Mouse (Mus musculus): ENCODE measurements around the gene Dusp1. TPM values are rescaled to one million over a fixed set of nuclear protein-coding genes. Genes with fewer than 3 reads are reported as not detected.

Dusp1 gene
- polyA plus RNA-seq, 1 experiment from 2014 or later, result 28.8 TPM

DNA sequence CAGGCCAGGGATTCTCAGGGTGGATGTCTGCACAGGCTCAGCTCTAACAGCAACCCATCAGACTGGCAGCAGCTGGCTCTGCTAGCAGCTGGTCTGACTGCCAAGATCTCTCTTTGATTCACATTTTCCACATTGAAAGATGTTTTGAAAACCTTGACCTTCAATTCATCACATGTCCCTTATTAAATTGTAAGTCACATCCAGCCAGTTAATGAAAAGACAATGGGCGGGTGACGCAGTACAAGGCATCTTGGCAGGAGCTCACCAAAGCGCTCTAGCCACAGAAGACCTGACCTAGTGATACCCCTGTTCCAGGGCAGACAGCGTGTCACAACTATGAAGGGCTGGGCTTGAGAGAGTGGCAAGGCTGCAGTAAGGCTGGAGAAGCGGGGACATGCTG is 20.4 kb upstream of the Dusp1 start:
- Histone ChIP-seq H3K27ac (peak overlapping the region; percentile 91), H3K36me3 (peaks cover 50% of the 10 kb centered on the region), H3K9me3 (no peaks in the 10 kb centered on the region), H3K27me3 (ENCODE audit: insufficient read depth, poor library complexity, severe bottlenecking) (no peaks in the 10 kb centered on the region), H3K4me3 (no peak overlapping the region), H3K4me1 (peaks cover 77% of the 10 kb centered on the region)
- 92% methylated on average over 5 of the region's 5 CpGs for WGBS
- no peak for DNase-seq (ENCODE audit: low spot score)

DNA sequence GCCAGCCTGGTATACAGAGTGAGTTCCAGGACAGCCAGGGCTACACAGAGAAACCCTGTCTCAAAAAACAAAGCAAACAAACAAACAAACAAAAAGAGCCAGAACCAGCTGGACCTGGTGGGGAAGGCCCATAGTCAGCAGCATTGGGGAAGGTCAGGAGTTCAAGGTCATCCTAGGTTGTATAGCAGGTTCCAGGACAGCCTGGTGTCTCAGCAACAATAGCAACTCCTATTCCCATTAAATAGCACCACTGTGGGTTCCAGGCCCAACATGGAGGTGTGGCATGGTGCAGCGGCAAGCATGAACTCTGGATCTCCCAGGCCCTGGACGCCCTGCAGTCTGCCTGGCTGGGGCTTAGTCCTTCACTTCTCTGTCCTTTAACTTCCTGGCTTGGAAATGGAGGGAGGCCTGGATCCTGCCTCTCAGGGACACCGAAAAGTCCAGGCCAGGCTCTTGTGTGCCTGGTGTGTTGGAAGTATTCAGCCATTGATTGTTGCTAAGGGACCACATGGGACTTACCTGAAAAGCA is 19.0 kb upstream of the Dusp1 start:
- DNase-seq (ENCODE audit: low spot score), result no peak
- no peaks in the 10 kb centered on the region for H3K9me3 ChIP-seq
- H3K36me3 ChIP-seq, result peaks cover 51% of the 10 kb centered on the region
- no peak overlapping the region for H3K4me3 ChIP-seq
- H3K27ac ChIP-seq, result peak overlapping the region; percentile 56
- peaks cover 90% of the 10 kb centered on the region for H3K4me1 ChIP-seq
- H3K27me3 ChIP-seq (ENCODE audit: insufficient read depth, poor library complexity, severe bottlenecking), result no peaks in the 10 kb centered on the region
- WGBS, result 85% methylated on average over 3 of the region's 3 CpGs

DNA sequence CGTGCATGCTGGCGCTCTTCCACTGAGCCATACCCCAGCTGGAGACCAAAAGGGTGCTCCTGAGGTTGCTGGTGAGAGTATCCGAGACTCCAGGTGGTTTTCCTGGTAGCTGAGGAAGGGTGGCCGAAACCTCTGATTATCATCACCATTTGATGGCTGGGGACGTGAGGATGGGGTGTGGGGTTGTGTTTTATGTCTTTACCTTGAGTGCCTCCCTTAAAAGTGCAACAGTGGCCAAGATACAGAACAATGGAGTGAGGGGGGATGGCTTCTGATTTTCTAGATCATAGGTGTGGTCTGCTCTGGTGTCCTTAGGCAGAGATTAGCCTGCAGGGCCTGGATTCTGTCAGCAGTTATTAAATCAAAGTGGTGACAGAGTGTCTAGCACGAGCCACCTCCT is 17.5 kb upstream of the Dusp1 start:
- H3K27ac ChIP-seq, result peak overlapping the region; percentile 60

DNA sequence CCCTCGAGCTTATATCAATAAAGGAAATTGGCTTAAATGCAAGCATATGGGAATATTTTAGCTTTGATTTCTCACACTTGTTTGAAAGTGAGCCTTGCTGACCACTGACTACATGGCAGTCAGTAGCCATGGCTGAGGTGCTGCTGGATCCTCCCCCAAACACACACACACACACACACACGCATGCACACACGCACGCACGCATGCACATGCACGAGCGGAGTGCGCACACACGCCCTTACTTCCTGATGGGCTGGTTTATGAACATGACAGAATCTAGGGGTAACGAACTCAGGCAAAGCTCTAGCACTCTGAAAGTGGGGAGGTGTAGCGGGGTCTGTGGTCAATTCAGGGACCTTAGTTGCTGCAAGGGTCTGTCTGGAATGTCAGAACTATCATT is 16.8 kb upstream of the Dusp1 start:
- DNase-seq (ENCODE audit: low spot score), result no peak
- no peaks in the 10 kb centered on the region for H3K9me3 ChIP-seq
- H3K4me1 ChIP-seq, result peaks cover 94% of the 10 kb centered on the region
- H3K27me3 ChIP-seq (ENCODE audit: insufficient read depth, poor library complexity, severe bottlenecking), result no peaks in the 10 kb centered on the region
- peak overlapping the region; percentile 44; the same call in 1 of the 2 replicates for H3K27ac ChIP-seq
- H3K36me3 ChIP-seq, result peaks cover 65% of the 10 kb centered on the region
- WGBS, result 90% methylated on average over 11 of the region's 11 CpGs
- no peak overlapping the region for H3K4me3 ChIP-seq

More for the DNA sequence above, 17.5 kb upstream of the Dusp1 start:
- Histone ChIP-seq H3K9me3 (no peaks in the 10 kb centered on the region), H3K4me3 (no peak overlapping the region), H3K36me3 (peaks cover 63% of the 10 kb centered on the region), H3K4me1 (peaks cover 94% of the 10 kb centered on the region), H3K27me3 (ENCODE audit: insufficient read depth, poor library complexity, severe bottlenecking) (no peaks in the 10 kb centered on the region)
- WGBS, result 59% methylated on average over 6 of the region's 6 CpGs
- no peak for DNase-seq (ENCODE audit: low spot score)

DNA sequence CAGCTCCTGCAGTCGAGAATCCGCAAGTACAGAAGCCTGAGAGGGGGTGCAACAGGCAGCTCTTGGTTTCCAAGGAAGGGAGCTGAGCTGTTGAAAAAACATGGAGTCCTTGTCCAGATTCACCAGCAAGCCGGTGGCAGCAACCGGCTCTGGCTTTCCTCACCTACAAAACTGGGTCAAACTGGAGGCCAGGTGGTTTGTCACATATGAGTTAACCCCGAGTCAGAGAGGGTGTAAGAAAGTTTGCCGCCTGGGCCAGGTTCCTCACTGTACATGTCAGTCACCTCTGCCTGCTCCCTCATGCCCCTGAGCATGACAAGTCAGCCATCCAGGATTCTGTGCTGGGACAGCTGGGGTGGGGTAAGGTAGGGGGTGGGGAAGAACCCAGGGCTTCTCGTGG is 16.2 kb upstream of the Dusp1 start:
- Histone ChIP-seq H3K27ac (peak overlapping the region; percentile 44), H3K4me3 (no peak overlapping the region), H3K4me1 (peaks cover 91% of the 10 kb centered on the region), H3K9me3 (no peaks in the 10 kb centered on the region), H3K36me3 (peaks cover 63% of the 10 kb centered on the region), H3K27me3 (ENCODE audit: insufficient read depth, poor library complexity, severe bottlenecking) (no peaks in the 10 kb centered on the region)
- WGBS, result 70% methylated on average over 7 of the region's 7 CpGs
- DNase-seq (ENCODE audit: low spot score), result no peak

DNA sequence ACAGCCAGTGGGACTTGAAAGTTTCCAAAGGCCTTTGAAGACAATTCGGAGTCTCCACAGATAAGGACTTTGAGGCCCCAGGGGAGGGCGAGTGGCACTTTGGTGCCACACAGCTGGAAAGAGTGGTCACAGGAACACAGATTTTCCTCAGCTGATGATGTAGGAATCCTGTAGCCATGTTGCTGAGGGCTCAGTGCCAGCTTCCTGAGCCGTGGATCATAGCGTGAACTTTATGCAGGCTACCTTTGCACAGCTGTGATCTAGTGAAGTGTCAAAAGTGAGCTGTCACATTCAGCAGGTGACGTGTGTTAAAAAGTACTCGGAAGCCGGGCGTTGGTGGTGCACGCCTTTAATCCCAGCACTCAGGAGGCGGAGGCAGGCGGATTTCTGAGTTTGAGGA is 15.4 kb upstream of the Dusp1 start:
- WGBS, result 61% methylated on average over 11 of the region's 11 CpGs
- peaks cover 83% of the 10 kb centered on the region for H3K4me1 ChIP-seq

DNA sequence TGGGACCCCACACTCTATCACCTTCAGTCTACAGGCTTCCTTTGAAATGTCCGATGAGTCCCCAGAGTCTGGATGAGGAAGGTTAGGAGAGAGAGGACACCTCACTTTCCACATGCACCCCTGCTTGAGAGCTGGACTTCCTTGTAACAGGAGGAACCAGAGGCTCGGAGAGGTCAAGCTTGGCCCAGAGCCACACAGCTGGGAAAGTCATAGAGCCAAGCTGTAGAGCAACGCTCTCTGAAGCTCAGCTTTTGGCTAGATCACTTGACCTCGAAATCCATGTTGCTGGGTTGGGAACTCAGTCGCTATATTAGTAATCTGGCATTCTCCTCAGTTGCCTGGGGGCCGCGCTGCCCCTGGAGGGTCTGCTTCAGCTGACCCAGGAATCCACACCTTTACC is 14.9 kb upstream of the Dusp1 start:
- Histone ChIP-seq H3K36me3 (peaks cover 64% of the 10 kb centered on the region), H3K27me3 (ENCODE audit: insufficient read depth, poor library complexity, severe bottlenecking) (no peaks in the 10 kb centered on the region), H3K4me1 (peaks cover 79% of the 10 kb centered on the region), H3K27ac (peak overlapping the region; percentile 68), H3K9me3 (no peaks in the 10 kb centered on the region), H3K4me3 (no peak overlapping the region)
- WGBS, result 73% methylated on average over 7 of the region's 7 CpGs
- no peak for DNase-seq (ENCODE audit: low spot score)

More for the DNA sequence above, 15.4 kb upstream of the Dusp1 start:
- H3K27ac ChIP-seq, result peak overlapping the region; percentile 68
- H3K9me3 ChIP-seq, result no peaks in the 10 kb centered on the region
- peaks cover 62% of the 10 kb centered on the region for H3K36me3 ChIP-seq
- H3K27me3 ChIP-seq (ENCODE audit: insufficient read depth, poor library complexity, severe bottlenecking), result no peaks in the 10 kb centered on the region
- H3K4me3 ChIP-seq, result no peak overlapping the region
- DNase-seq (ENCODE audit: low spot score), result no peak

DNA sequence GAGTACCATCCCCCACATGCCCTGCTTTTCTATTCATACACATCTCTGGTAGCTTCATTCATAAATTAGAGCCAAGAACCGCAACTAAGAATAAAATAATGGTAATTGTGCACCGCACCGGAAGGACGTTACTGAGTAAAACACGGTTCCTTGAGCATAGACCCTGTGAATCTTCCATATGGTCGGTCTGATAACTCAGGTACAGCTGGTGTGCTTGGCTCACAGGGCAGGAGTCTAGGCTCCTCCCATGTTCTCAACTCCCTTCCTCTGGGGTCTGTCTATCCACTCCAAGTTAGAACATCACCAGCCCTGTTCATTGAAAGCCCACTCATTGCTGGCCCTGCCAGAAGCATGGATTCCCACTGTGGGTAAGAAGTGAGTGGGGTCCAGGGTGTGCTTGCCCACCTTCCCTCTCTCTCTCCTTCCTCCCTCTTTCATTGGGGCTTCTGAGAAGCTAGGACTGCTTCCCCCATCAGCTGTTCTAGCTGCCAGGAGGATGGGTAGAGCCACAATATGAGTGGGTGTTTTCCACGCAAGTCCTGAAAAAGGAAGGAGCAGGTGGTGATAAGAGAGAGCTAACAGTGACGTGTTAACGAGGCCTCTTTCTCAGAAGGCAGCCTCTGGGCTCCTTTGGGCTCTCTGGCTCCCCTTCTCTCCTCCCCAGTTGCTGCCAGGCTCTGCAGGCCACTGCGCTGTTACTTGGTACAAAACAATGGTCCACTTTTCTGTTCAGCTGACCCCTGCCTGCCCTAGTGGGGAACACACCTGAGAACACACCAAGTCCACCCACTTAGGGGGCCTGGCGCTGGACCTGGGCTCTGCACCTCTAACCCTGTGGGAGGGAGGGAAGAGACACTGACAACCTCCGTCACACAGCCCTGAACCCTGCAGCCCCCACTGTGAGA is 14.1 kb upstream of the Dusp1 start:
- Histone ChIP-seq H3K4me1 (peaks cover 78% of the 10 kb centered on the region), H3K27me3 (ENCODE audit: insufficient read depth, poor library complexity, severe bottlenecking) (no peaks in the 10 kb centered on the region), H3K9me3 (no peaks in the 10 kb centered on the region), H3K36me3 (peaks cover 62% of the 10 kb centered on the region), H3K4me3 (no peak overlapping the region), H3K27ac (peak overlapping the region; percentile 68)
- WGBS, result 67% methylated on average over 12 of the region's 12 CpGs
- DNase-seq (ENCODE audit: low spot score), result no peak

DNA sequence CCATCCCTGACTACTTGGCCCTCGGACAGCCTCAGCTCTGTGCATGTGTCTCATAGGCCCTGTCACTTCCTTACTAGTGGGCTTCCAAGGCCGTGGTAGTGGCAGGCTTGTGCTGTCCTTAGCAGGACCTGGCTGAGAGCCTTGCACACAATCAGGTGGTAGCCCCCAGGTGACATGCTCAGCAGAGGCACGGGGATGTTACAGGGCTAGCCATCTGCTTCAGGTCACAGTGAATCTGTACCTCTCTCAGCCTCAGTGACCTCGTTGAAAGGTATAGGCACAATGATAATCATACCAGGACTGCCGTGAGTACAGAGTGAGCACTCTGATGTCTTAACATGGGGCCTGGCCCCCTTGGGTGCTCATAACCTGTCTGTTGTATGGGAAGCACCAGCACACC is 12.8 kb upstream of the Dusp1 start:
- no peak for DNase-seq (ENCODE audit: low spot score)
- no peaks in the 10 kb centered on the region for H3K27me3 ChIP-seq (ENCODE audit: insufficient read depth, poor library complexity, severe bottlenecking)
- H3K27ac ChIP-seq, result no peak overlapping the region
- H3K4me3 ChIP-seq, result no peak overlapping the region
- H3K4me1 ChIP-seq, result peaks cover 78% of the 10 kb centered on the region
- peaks cover 65% of the 10 kb centered on the region for H3K36me3 ChIP-seq
- WGBS, result 84% methylated on average over 5 of the region's 5 CpGs
- no peaks in the 10 kb centered on the region for H3K9me3 ChIP-seq

DNA sequence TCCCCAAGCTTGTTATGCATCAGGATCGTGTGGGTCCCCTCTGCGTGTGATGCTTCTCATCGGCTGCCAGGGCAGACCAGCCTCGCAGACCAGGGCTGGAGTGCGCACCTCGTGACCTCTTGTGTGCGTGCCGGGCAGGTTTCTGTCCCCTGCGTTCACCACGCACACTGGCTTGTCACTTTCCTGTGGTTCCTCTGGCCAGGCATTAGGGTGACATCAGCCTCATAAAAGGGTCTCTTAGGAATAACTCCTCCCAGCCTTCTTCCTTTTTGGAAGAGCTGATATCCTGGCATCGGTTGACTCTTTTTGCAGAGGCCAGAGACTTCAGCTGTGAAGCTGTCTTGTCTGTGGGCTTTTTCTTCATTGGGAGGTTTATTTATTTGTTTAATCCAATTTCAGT is 12.2 kb upstream of the Dusp1 start:
- Histone ChIP-seq H3K4me1 (peaks cover 73% of the 10 kb centered on the region), H3K27ac (peak overlapping the region; percentile 57; the same call in 1 of the 2 replicates), H3K4me3 (no peak overlapping the region), H3K36me3 (peaks cover 71% of the 10 kb centered on the region), H3K9me3 (no peaks in the 10 kb centered on the region), H3K27me3 (ENCODE audit: insufficient read depth, poor library complexity, severe bottlenecking) (no peaks in the 10 kb centered on the region)
- 79% methylated on average over 11 of the region's 11 CpGs for WGBS
- no peak for DNase-seq (ENCODE audit: low spot score)

DNA sequence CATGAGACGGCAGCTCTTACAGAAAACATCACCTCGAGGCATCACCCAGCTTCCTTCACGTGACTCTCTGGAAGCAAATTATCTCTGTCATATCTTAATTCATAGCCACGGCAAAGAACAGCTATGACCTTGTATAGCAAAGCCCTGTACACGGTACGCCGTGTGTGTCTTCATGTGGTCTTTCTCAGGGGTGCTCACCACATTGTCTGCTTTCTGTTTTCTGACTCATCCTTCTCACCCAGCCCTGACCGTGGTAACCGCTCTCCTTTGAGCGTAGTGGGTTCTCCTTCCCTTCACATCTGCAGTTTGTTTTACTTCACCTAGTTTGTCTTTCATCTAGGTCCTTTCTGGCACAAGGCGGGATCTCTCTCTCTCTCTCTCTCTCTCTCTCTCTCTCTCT is 10.3 kb upstream of the Dusp1 start:
- WGBS, result 93% methylated on average over 11 of the region's 11 CpGs
- no peak overlapping the region for H3K27ac ChIP-seq
- peaks cover 79% of the 10 kb centered on the region for H3K36me3 ChIP-seq

DNA sequence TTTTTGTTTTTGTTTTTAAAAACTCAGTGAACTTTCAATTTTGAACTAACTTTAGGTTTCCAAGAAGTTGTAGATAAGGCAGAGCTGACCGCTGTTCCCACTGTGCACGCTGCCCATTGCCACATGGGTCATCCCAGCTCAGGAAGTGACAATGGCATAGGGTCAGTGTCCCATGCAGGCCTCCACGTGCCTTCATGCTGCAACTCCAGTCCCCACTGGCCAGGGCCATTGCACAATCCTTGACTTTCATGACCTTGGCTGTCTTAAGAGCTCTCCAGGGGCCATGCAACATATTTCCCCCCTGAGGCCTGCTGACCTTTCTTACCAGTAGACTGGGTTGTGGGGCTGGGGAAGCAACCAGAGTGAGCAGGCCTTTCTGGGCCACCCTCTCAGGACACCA is 9.4 kb upstream of the Dusp1 start:
- DNase-seq (ENCODE audit: low spot score), result no peak
- Histone ChIP-seq H3K27ac (peak overlapping the region; percentile 65; the same call in 1 of the 2 replicates), H3K27me3 (ENCODE audit: insufficient read depth, poor library complexity, severe bottlenecking) (no peaks in the 10 kb centered on the region), H3K4me1 (peaks cover 56% of the 10 kb centered on the region), H3K4me3 (no peak overlapping the region), H3K36me3 (peaks cover 80% of the 10 kb centered on the region), H3K9me3 (no peaks in the 10 kb centered on the region)
- WGBS, result 72% methylated on average over 3 of the region's 3 CpGs

More for the DNA sequence above, 10.3 kb upstream of the Dusp1 start:
- H3K4me1 ChIP-seq, result peaks cover 58% of the 10 kb centered on the region
- no peak overlapping the region for H3K4me3 ChIP-seq
- no peaks in the 10 kb centered on the region for H3K27me3 ChIP-seq (ENCODE audit: insufficient read depth, poor library complexity, severe bottlenecking)
- H3K9me3 ChIP-seq, result no peaks in the 10 kb centered on the region
- DNase-seq (ENCODE audit: low spot score), result no peak

DNA sequence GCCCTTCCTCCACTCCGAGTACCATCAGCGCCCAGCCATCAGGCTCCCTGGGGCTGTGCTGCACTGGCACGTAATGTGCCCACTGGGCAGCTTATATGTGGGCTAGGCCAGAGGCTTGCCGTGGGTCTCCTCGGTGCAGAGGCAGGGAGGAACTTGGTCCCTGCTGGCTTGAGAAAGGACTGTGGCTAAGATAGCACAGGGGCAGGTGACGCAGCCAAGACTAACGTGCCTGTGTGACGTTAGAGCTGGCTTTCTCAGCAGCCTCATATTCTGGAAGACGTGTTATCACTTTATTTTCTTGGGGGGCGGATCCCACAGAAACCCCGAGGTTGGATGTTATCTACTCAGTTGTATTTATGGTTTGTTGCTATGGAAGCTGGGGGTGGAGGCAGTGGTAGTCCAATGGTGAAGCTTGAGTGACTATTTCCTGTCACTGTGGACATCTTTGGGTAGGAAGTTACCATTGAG is 8.8 kb upstream of the Dusp1 start:
- peaks cover 49% of the 10 kb centered on the region for H3K4me1 ChIP-seq
- H3K27me3 ChIP-seq (ENCODE audit: insufficient read depth, poor library complexity, severe bottlenecking), result no peaks in the 10 kb centered on the region
- DNase-seq (ENCODE audit: low spot score), result no peak
- H3K27ac ChIP-seq, result peak overlapping the region; percentile 24; the same call in 1 of the 2 replicates
- WGBS, result 66% methylated on average over 11 of the region's 11 CpGs
- H3K9me3 ChIP-seq, result no peaks in the 10 kb centered on the region
- no peak overlapping the region for H3K4me3 ChIP-seq
- peaks cover 81% of the 10 kb centered on the region for H3K36me3 ChIP-seq
